Mouse (Mus musculus) lung, adult 2 months (tissue): ENCODE measurements around the gene Aatk. TPM values are rescaled to one million over a fixed set of nuclear protein-coding genes. Genes with fewer than 3 reads are reported as not detected.

Experiments
- DNase-seq: peaks from one replicate; pipeline ENCODE4 v3.0.0; 2022
- H3K4me1 ChIP-seq: fragments of 200-500 bp; 2 replicates; pipeline ENCODE4 v1.6.1; 2011; ENCODE audit warnings: low read length; ENCODE audit not compliant: control insufficient read depth, insufficient read depth
- H3K4me3 ChIP-seq: fragments of 200-500 bp; replicated peaks from 2 replicates; pipeline ENCODE3; 2011; ENCODE audit warnings: low read depth, mild to moderate bottlenecking, control low read depth, low read length; ENCODE audit errors: extremely low read depth
- CTCF ChIP-seq: fragments of 200-500 bp; IDR thresholded peaks from 2 replicates; pipeline ENCODE4 v1.5.1; 2011; ENCODE audit warnings: mild to moderate bottlenecking, low read length, control low read depth; ENCODE audit not compliant: insufficient read depth
- POLR2A ChIP-seq: fragments of 200-500 bp; IDR thresholded peaks from 2 replicates; pipeline ENCODE4 v1.6.1; 2011; ENCODE audit warnings: low read depth, mild to moderate bottlenecking, control low read depth, low read length, borderline replicate concordance; ENCODE audit errors: extremely low read depth
- WGBS: fragments of 180-500 bp; shearing (Covaris S2); methylation state at CpG from one replicate; pipeline ENCODE4 v1.1.7; 2018; 5-methylcytosine and 5-hydroxymethylcytosine counted together
- polyA plus RNA-seq: library from polyadenylated mRNA; depleted of rRNA; stranded (reverse); fragments of >200 nt; gene quantifications from 2 replicates; pipeline ENCODE4 v1.2.3, GENCODE M21; 2012

The Aatk gene
- polyA plus RNA-seq, 1 experiment = 38.7 TPM

GRCm38 (mm10) chr11:120041191-120042123 lies 5.5 kb downstream of the Aatk start:
- H3K4me3 ChIP-seq = peak overlapping the region; percentile 49
- peak; percentile 63 for DNase-seq
- WGBS = 50% methylated on average over 13 of the region's 13 CpGs
- TF ChIP-seq CTCF (no peak), POLR2A (peak; percentile 56; the same call in 1 of the 2 replicates)
- peaks cover 17% of the 10 kb centered on the region for H3K4me1 ChIP-seq

GRCm38 (mm10) chr11:120040440-120040839 lies 6.5 kb downstream of the Aatk start:
- WGBS = 37% methylated on average over 8 of the region's 8 CpGs

GRCm38 (mm10) chr11:120039581-120039980 lies 7.4 kb downstream of the Aatk start:
- WGBS = 12% methylated on average over 4 of the region's 4 CpGs
- DNase-seq = no peak
- TF ChIP-seq POLR2A (no peak), CTCF (no peak)
- peaks cover 17% of the 10 kb centered on the region for H3K4me1 ChIP-seq
- no peak overlapping the region for H3K4me3 ChIP-seq

More at GRCm38 (mm10) chr11:120040440-120040839, 6.5 kb downstream of the Aatk start:
- Histone ChIP-seq H3K4me1 (peaks cover 17% of the 10 kb centered on the region), H3K4me3 (no peak overlapping the region)
- DNase-seq = no peak
- no peak for TF ChIP-seq POLR2A
- no peak for TF ChIP-seq CTCF

GRCm38 (mm10) chr11:120034762-120035161 lies 12.2 kb downstream of the Aatk start:
- no peak for DNase-seq
- no peak overlapping the region for H3K4me3 ChIP-seq
- WGBS = 54% methylated on average over 5 of the region's 5 CpGs
- TF ChIP-seq CTCF (no peak), POLR2A (no peak)
- H3K4me1 ChIP-seq = 0 out of 2 replicates have a peak, but pooled peaks cover 2% of the 10 kb centered on the region

- 35% methylated on average over 3 of the region's 3 CpGs for WGBS
- DNase-seq = no peak
- no peak for TF ChIP-seq POLR2A
- no peak for TF ChIP-seq CTCF
- no peak overlapping the region for H3K4me3 ChIP-seq
- H3K4me1 ChIP-seq = 0 out of 2 replicates have a peak, but pooled peaks cover 2% of the 10 kb centered on the region
These were observed 12.7 kb downstream of the Aatk start for GRCm38 (mm10) chr11:120034306-120034705.

- 92% methylated on average over 3 of the region's 3 CpGs for WGBS
- TF ChIP-seq POLR2A (no peak), CTCF (no peak)
- H3K4me3 ChIP-seq = no peak overlapping the region
- 0 out of 2 replicates have a peak, but pooled peaks cover 2% of the 10 kb centered on the region for H3K4me1 ChIP-seq
- no peak for DNase-seq
These were observed 13.5 kb downstream of the Aatk start for GRCm38 (mm10) chr11:120033473-120033872.

- TF ChIP-seq POLR2A (no peak), CTCF (no peak)
- no peak for DNase-seq
- 31% methylated on average over 8 of the region's 8 CpGs for WGBS
- H3K4me1 ChIP-seq = 0 out of 2 replicates have a peak, but pooled peaks cover 2% of the 10 kb centered on the region
- H3K4me3 ChIP-seq = no peak overlapping the region
These were observed 14.9 kb downstream of the Aatk start for GRCm38 (mm10) chr11:120032052-120032451.

GRCm38 (mm10) chr11:120030145-120030901 lies 16.6 kb downstream of the Aatk start:
- no peak for TF ChIP-seq POLR2A
- TF ChIP-seq CTCF = peak; percentile 80
- 34% methylated on average over 10 of the region's 10 CpGs for WGBS
- no peak for DNase-seq
- Histone ChIP-seq H3K4me1 (0 out of 2 replicates have a peak, but pooled peaks cover 2% of the 10 kb centered on the region), H3K4me3 (no peak overlapping the region)

GRCm38 (mm10) chr11:120029431-120030144 lies 17.4 kb downstream of the Aatk start:
- H3K4me3 ChIP-seq = no peak overlapping the region
- 49% methylated on average over 9 of the region's 9 CpGs for WGBS
- TF ChIP-seq CTCF (no peak), POLR2A (no peak)
- H3K4me1 ChIP-seq = 0 out of 2 replicates have a peak, but pooled peaks cover 2% of the 10 kb centered on the region
- DNase-seq = no peak
